Mouse (Mus musculus): ENCODE data around the gene Rora.

- TF ChIP-seq CTCF (IDR thresholded peaks at IDR 0.05; ENCODE audit: control insufficient read depth, insufficient read depth, insufficient read length), result no peak
- no peak for TF ChIP-seq MAX (IDR thresholded peaks at IDR 0.05)
These were observed 631.4 kb downstream of the Rora start for GRCm38 (mm10) chr9:69285011-69285410.
